Mouse (Mus musculus): ENCODE results near the gene Eprs. TPM values are rescaled to one million over a fixed set of nuclear protein-coding genes. Genes with fewer than 3 reads are reported as not detected.

The Eprs gene
- polyA plus RNA-seq, 1 experiment from 2014 or later: 172 TPM

GRCm38 (mm10) chr1:185460096-185460495, 97.3 kb downstream of the Eprs start:
- Histone ChIP-seq H3K4me3 (ENCODE audit: low read depth, low read length) (no peak overlapping the region), H3K4me2 (replicated peaks; ENCODE audit: low read depth, low read length) (no peak overlapping the region), H3K9ac (ENCODE audit: low read depth, low read length) (no peak overlapping the region), H3K4me1 (replicated peaks; ENCODE audit: control insufficient read depth, insufficient read depth, low read length) (no peaks in the 10 kb centered on the region), H3K36me3 (ENCODE audit: control insufficient read depth, insufficient read depth, low read length) (no peaks in the 10 kb centered on the region), H3K9me3 (ENCODE audit: control insufficient read depth, low read length) (no peaks in the 10 kb centered on the region), H3K27me3 (ENCODE audit: control insufficient read depth, insufficient read depth, low read length) (peaks cover 13% of the 10 kb centered on the region; the same call in 1 of the 2 replicates), H3K27ac (ENCODE audit: low read depth, low read length) (no peak overlapping the region)
- DNase-seq (ENCODE audit: low spot score): no peak
- WGBS: 81% methylated on average over 5 of the region's 5 CpGs
- no peak for ATAC-seq (ENCODE audit: low FRiP score)

- DNase-seq (ENCODE audit: low spot score) (no peak), ATAC-seq (ENCODE audit: low FRiP score) (no peak)
- no peak overlapping the region for H3K4me2 ChIP-seq (replicated peaks; ENCODE audit: low read depth, low read length)
- no peaks in the 10 kb centered on the region for H3K27me3 ChIP-seq (ENCODE audit: control insufficient read depth, insufficient read depth, low read length)
- no peaks in the 10 kb centered on the region for H3K4me1 ChIP-seq (replicated peaks; ENCODE audit: control insufficient read depth, insufficient read depth, low read length)
- H3K9me3 ChIP-seq (ENCODE audit: control insufficient read depth, low read length): no peaks in the 10 kb centered on the region
- no peak overlapping the region for H3K4me3 ChIP-seq (ENCODE audit: low read depth, low read length)
- no peak overlapping the region for H3K27ac ChIP-seq (ENCODE audit: low read depth, low read length)
- no peaks in the 10 kb centered on the region for H3K36me3 ChIP-seq (ENCODE audit: control insufficient read depth, insufficient read depth, low read length)
- WGBS: 64% methylated on average over 5 of the region's 5 CpGs
- H3K9ac ChIP-seq (ENCODE audit: low read depth, low read length): no peak overlapping the region
Measured at GRCm38 (mm10) chr1:185462889-185463288, 100.0 kb downstream of the Eprs start.

GRCm38 (mm10) chr1:185469551-185470021, 106.7 kb downstream of the Eprs start:
- Histone ChIP-seq H3K4me3 (ENCODE audit: low read depth, low read length) (no peak overlapping the region), H3K27me3 (ENCODE audit: control insufficient read depth, insufficient read depth, low read length) (no peaks in the 10 kb centered on the region), H3K9me3 (ENCODE audit: control insufficient read depth, low read length) (no peaks in the 10 kb centered on the region), H3K4me2 (replicated peaks; ENCODE audit: low read depth, low read length) (no peak overlapping the region), H3K4me1 (replicated peaks; ENCODE audit: control insufficient read depth, insufficient read depth, low read length) (no peaks in the 10 kb centered on the region), H3K27ac (ENCODE audit: low read depth, low read length) (no peak overlapping the region), H3K9ac (ENCODE audit: low read depth, low read length) (no peak overlapping the region), H3K36me3 (ENCODE audit: control insufficient read depth, insufficient read depth, low read length) (no peaks in the 10 kb centered on the region)
- 85% methylated on average over 8 of the region's 8 CpGs for WGBS
- no peak for ATAC-seq (ENCODE audit: low FRiP score)
- DNase-seq (ENCODE audit: low spot score): no peak

GRCm38 (mm10) chr1:185472025-185472720, 109.3 kb downstream of the Eprs start:
- 0 out of 2 replicates have a peak overlapping the region, but pooled peaks have one; percentile 6 for H3K27ac ChIP-seq (ENCODE audit: low read depth, low read length)
- DNase-seq (ENCODE audit: low spot score): no peak
- ATAC-seq (ENCODE audit: low FRiP score): peak; percentile 19; the same call in 1 of the 2 replicates

GRCm38 (mm10) chr1:185472730-185473129, 109.9 kb downstream of the Eprs start:
- no peaks in the 10 kb centered on the region for H3K9me3 ChIP-seq (ENCODE audit: control insufficient read depth, low read length)
- no peak overlapping the region for H3K4me2 ChIP-seq (replicated peaks; ENCODE audit: low read depth, low read length)
- ATAC-seq (ENCODE audit: low FRiP score) (no peak), DNase-seq (ENCODE audit: low spot score) (no peak)
- no peak overlapping the region for H3K27ac ChIP-seq (ENCODE audit: low read depth, low read length)
- H3K27me3 ChIP-seq (ENCODE audit: control insufficient read depth, insufficient read depth, low read length): no peaks in the 10 kb centered on the region
- H3K4me3 ChIP-seq (ENCODE audit: low read depth, low read length): no peak overlapping the region
- no peaks in the 10 kb centered on the region for H3K4me1 ChIP-seq (replicated peaks; ENCODE audit: control insufficient read depth, insufficient read depth, low read length)
- no peaks in the 10 kb centered on the region for H3K36me3 ChIP-seq (ENCODE audit: control insufficient read depth, insufficient read depth, low read length)
- WGBS: 84% methylated on average over 4 of the region's 4 CpGs
- H3K9ac ChIP-seq (ENCODE audit: low read depth, low read length): no peak overlapping the region

More at GRCm38 (mm10) chr1:185472025-185472720, 109.3 kb downstream of the Eprs start:
- no peaks in the 10 kb centered on the region for H3K9me3 ChIP-seq (ENCODE audit: control insufficient read depth, low read length)
- H3K36me3 ChIP-seq (ENCODE audit: control insufficient read depth, insufficient read depth, low read length): no peaks in the 10 kb centered on the region
- no peak overlapping the region for H3K4me2 ChIP-seq (replicated peaks; ENCODE audit: low read depth, low read length)
- no peak overlapping the region for H3K4me3 ChIP-seq (ENCODE audit: low read depth, low read length)
- 52% methylated on average over 8 of the region's 8 CpGs for WGBS
- no peaks in the 10 kb centered on the region for H3K4me1 ChIP-seq (replicated peaks; ENCODE audit: control insufficient read depth, insufficient read depth, low read length)
- H3K9ac ChIP-seq (ENCODE audit: low read depth, low read length): no peak overlapping the region
- no peaks in the 10 kb centered on the region for H3K27me3 ChIP-seq (ENCODE audit: control insufficient read depth, insufficient read depth, low read length)

- DNase-seq (ENCODE audit: low spot score) (no peak), ATAC-seq (ENCODE audit: low FRiP score) (no peak)
- no peak overlapping the region for H3K27ac ChIP-seq (ENCODE audit: low read depth, low read length)
- H3K27me3 ChIP-seq (ENCODE audit: control insufficient read depth, insufficient read depth, low read length): no peaks in the 10 kb centered on the region
- no peak overlapping the region for H3K4me3 ChIP-seq (ENCODE audit: low read depth, low read length)
- no peak overlapping the region for H3K4me2 ChIP-seq (replicated peaks; ENCODE audit: low read depth, low read length)
- H3K4me1 ChIP-seq (replicated peaks; ENCODE audit: control insufficient read depth, insufficient read depth, low read length): no peaks in the 10 kb centered on the region
- H3K9me3 ChIP-seq (ENCODE audit: control insufficient read depth, low read length): no peaks in the 10 kb centered on the region
- 88% methylated on average over 1 of the region's 1 CpGs for WGBS
- no peaks in the 10 kb centered on the region for H3K36me3 ChIP-seq (ENCODE audit: control insufficient read depth, insufficient read depth, low read length)
- H3K9ac ChIP-seq (ENCODE audit: low read depth, low read length): no peak overlapping the region
Measured at GRCm38 (mm10) chr1:185473437-185473836, 110.6 kb downstream of the Eprs start.

MicroRNAs encoded within 50 kb of the gene (microRNA counts, 519-probe panel; counts per million panel counts)
- microRNA mmu-miR-194: 2,952 counts per million, percentile 13 among the panel's probes with 10 or more counts

Other genes starting within 250 kb of the Eprs start
- 23.3 and 23.6 TPM in 2 replicates for gene Rab3gap2, start 158.9 kb upstream of the Eprs start, polyA plus RNA-seq (2014; fragmentation: Nextera tagmentation; extraction: Ambion mirVana)
- 19.2 and 24.5 TPM in 2 replicates for gene Iars2, start 33.6 kb upstream of the Eprs start, polyA plus RNA-seq (2014; fragmentation: Nextera tagmentation; extraction: Ambion mirVana)
- 28.8 and 29.0 TPM in 2 replicates for gene Bpnt1, start 30.9 kb upstream of the Eprs start, polyA plus RNA-seq (2014; fragmentation: Nextera tagmentation; extraction: Ambion mirVana)
- 1.5 TPM in 2 replicates for gene Slc30a10, start 91.8 kb downstream of the Eprs start, polyA plus RNA-seq (2014; fragmentation: Nextera tagmentation; extraction: Ambion mirVana)